Mouse (Mus musculus): ENCODE data around the gene Tmem160.

The Tmem160 gene

GRCm38 (mm10) chr7:16452587-16453073 is at the start of gene Tmem160:
TSS of gene Tmem160 (plus strand) at chr7:16452779.
- peak; percentile 96 for DNase-seq

GRCm38 (mm10) chr7:16402968-16403948 is 49.3 kb upstream of the Tmem160 start:
- peak; percentile 48 for DNase-seq

GRCm38 (mm10) chr7:16404315-16405072 is 48.1 kb upstream of the Tmem160 start:
- peak; percentile 35 for DNase-seq

GRCm38 (mm10) chr7:16405073-16405455 is 47.5 kb upstream of the Tmem160 start:
- peak; percentile 68 for DNase-seq

GRCm38 (mm10) chr7:16405516-16406351 is 46.8 kb upstream of the Tmem160 start:
- DNase-seq: peak; percentile 45

- DNase-seq: no peak
Measured at GRCm38 (mm10) chr7:16406978-16407377, 45.6 kb upstream of the Tmem160 start.

- DNase-seq: peak; percentile 26
Measured at GRCm38 (mm10) chr7:16411100-16411499, 41.5 kb upstream of the Tmem160 start.

GRCm38 (mm10) chr7:16412220-16412896 is 40.2 kb upstream of the Tmem160 start:
- DNase-seq: no peak

- no peak for DNase-seq
Measured at GRCm38 (mm10) chr7:16412930-16413329, 39.6 kb upstream of the Tmem160 start.

- DNase-seq: no peak
Measured at GRCm38 (mm10) chr7:16415426-16415825, 37.2 kb upstream of the Tmem160 start.

GRCm38 (mm10) chr7:16417141-16417771 is 35.3 kb upstream of the Tmem160 start:
- DNase-seq: no peak

- no peak for DNase-seq
Measured at GRCm38 (mm10) chr7:16418713-16419112, 33.9 kb upstream of the Tmem160 start.

GRCm38 (mm10) chr7:16420493-16421118 is 32.0 kb upstream of the Tmem160 start:
- DNase-seq: no peak

GRCm38 (mm10) chr7:16422222-16422856 is 30.2 kb upstream of the Tmem160 start:
- DNase-seq: no peak

GRCm38 (mm10) chr7:16423731-16424130 is 28.8 kb upstream of the Tmem160 start:
- no peak for DNase-seq

- no peak for DNase-seq
Measured at GRCm38 (mm10) chr7:16425721-16426120, 26.9 kb upstream of the Tmem160 start.

- peak; percentile 82 for DNase-seq
Measured at GRCm38 (mm10) chr7:16426129-16426729, 26.4 kb upstream of the Tmem160 start.

- no peak for DNase-seq
Measured at GRCm38 (mm10) chr7:16433352-16433971, 19.1 kb upstream of the Tmem160 start.

GRCm38 (mm10) chr7:16435088-16435487 is 17.5 kb upstream of the Tmem160 start:
- DNase-seq: no peak

GRCm38 (mm10) chr7:16441241-16441640 is 11.3 kb upstream of the Tmem160 start:
- no peak for DNase-seq

All from cerebellum, adult 9-10 months (tissue).